Mouse (Mus musculus) testis, postnatal 14 days (tissue): ENCODE measurements around the gene 9430097D07Rik.
A peak's percentile ranks its signal among the peaks of the same experiment; 100 is the strongest.

Experiments
- DNase-seq: peaks from one replicate; pipeline ENCODE4 v3.0.0; 2021; ENCODE audit warnings: low spot score

Gene 9430097D07Rik

GRCm38 (mm10) chr2:32534733-32535471 lies 40.6 kb downstream of the 9430097D07Rik start, which contains the start of gene Fam102a:
Fam102a (plus strand) TSS chr2:32535332.
- peak; percentile 99 for DNase-seq

GRCm38 (mm10) chr2:32534061-32534732 lies 41.3 kb downstream of the 9430097D07Rik start:
- DNase-seq, result peak; percentile 47

GRCm38 (mm10) chr2:32533163-32533562 lies 42.3 kb downstream of the 9430097D07Rik start:
- no peak for DNase-seq

GRCm38 (mm10) chr2:32530479-32530878 lies 45.0 kb downstream of the 9430097D07Rik start:
- DNase-seq, result no peak

- no peak for DNase-seq
Measured at GRCm38 (mm10) chr2:32528326-32528725, 47.2 kb downstream of the 9430097D07Rik start.

- no peak for DNase-seq
Measured at GRCm38 (mm10) chr2:32527468-32527966, 48.0 kb downstream of the 9430097D07Rik start.

GRCm38 (mm10) chr2:32525816-32526215 lies 49.7 kb downstream of the 9430097D07Rik start:
- no peak for DNase-seq

- no peak for DNase-seq
Measured at GRCm38 (mm10) chr2:32524536-32525031, 50.9 kb downstream of the 9430097D07Rik start.
